Mouse (Mus musculus) embryo, embryonic 9.5 days (tissue): Measurements from ENCODE around the gene Prkg1.

ENCODE experiments used
- DNase-seq: peaks from one replicate; pipeline ENCODE4 v3.0.0-alpha.2; 2017; ENCODE audit errors: extremely low spot score

Prkg1 gene

DNA sequence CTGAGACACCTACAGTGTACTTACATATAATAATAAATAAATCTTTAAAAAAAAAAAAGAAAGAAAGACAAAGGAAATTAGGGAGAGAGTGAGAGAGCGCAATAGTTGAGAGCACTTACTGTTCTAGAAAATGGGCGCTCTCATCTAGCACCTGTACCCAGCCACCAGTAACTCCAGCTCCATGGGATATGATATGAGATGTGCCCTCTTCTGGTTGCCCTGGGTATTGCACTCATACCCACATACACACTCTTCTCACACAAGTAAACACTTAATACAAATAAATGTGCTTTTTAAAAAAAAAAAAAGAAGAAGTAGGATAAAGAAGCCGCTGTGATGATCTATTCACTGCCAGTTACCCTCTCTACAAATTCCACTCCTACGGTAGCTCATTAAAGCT, 718.2 kb downstream of the Prkg1 start:
- DNase-seq = no peak

DNA sequence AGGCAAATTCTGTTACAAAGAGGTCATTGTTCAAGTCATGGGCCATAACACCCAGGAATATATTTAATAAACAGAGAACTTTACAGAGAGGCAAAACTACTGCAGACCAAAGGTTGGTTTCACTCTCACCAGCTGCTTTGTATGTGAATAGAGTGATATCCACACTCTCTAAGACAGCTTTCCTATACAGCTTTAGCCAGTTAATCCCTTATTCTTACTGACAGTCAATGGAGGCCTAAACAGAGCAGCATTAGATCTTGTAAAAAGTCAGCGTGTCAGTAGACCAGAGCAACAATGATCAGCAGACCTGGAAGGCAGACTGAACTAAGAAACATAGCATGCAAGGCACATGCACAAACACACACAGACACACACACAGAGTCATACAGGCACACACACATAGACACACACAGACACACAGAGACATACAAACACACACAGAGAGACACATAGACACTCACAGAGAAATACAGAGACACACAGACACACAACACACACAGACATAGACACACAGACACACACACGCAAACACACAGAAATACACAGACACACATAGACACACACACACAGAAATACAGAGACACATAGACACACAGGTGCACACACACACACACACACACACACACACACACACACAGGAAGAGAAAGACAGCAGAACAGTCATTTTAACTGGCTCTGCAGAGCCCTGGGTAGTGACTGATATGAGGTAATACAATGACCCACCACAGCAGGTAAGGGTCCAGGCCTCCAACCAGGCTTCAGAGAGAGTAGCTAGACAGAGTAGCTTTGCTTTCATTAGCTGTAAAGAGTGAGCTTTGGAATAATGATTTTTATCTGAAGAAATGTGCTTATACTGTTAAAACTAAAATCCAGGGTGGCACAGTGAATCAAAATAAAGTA, 723.6 kb downstream of the Prkg1 start:
- DNase-seq = no peak

DNA sequence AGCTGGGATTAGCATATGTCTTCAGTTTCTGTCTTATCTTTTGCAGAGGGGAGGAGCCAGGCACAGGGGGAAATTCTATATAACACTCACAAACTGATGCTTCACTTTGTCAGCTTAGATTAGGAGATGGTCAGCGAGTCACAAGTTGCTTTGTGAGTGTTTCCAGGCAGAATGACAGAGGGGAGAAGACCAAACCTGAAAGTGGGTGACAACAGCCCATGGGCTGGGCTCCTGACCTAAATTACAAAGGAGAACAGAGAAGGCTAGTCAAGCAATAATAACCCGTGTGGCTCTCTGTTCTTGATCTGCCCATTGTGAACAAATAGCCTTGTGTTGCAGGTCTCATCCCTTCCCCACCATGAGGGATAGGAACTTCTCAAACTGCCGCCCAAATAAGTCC, 725.9 kb downstream of the Prkg1 start:
- no peak for DNase-seq

DNA sequence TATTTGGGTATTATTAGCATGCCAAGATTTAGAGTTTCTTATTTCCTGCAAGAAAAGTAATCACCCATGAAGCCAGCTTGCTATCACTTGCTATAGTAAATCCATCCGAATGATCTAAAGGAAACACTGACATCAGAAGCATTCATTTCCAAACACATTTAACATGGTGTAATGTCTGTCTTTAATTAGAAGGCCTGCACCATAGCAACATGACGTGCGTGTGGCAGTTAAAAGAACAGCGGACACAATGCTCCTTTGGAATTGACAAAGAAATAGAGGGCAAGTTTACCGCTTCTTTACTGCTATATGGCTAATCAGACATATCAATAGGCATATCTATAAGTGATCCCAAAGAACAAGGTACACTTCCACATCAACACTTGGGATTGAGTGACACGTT, 733.2 kb downstream of the Prkg1 start:
- no peak for DNase-seq

DNA sequence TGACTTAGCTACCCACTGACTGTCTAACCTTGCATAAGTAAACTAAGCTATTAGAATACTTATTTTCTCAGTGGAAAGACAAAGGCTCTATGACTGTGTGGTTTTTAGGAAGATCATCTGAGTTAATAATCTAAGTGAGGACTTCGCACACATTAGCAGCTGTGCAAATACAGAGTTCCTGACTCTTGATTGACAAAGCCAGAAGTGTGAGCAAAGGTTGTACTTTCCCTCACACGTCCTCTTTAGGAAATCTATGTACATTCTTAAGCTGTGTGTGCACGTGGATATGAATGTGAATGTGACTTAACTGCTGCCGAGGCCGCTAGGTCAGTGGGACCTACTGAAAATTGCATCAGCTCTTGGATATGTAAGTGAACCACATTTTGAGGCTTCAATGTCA, 738.0 kb downstream of the Prkg1 start:
- DNase-seq = no peak

DNA sequence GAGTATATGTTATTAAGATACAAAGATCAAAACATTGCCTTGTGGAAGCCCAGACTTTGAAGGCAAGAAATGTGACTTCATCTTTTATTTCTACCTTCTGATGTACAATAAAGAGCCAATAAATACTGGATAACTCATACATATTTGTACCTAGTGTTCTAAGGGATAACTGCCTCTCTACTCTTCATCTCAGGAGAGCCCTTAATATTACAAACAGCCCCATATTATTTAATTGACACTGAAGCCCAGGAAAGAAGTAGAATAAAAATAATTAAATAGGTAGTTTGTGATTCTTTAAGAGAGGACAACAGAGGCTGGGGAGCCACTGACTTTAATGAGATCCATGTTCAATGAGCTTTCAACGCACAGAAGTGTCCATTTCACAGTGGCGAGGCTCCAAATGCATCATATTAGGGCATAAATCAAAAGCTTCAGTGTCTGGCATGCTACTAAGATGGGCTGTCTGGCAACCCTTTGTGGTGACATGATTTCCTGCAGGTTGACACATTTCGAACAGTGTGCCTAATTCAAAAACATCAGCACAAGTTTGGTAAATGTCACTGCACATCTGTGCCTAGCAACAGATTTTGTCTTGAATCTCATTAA, 753.2 kb downstream of the Prkg1 start:
- DNase-seq = no peak

DNA sequence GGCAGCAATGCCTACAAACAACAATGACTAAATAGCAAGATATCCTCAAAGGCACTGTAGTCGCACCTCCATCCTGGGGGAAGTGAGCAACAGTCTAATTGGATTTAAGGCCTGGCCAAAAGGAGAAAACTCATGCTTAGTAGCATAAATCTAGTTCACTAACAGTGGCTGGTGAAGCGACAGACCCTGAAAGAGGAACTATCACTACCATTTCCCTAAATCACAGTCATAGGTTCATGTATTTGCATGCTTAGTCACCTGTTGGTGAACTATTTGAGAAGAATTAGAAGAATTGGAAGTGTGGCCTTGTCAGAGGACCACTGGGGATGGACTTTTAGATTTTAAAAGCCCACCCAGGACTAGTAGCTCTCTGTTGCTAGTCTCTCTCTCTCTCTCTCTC, 766.3 kb downstream of the Prkg1 start:
- DNase-seq = no peak

DNA sequence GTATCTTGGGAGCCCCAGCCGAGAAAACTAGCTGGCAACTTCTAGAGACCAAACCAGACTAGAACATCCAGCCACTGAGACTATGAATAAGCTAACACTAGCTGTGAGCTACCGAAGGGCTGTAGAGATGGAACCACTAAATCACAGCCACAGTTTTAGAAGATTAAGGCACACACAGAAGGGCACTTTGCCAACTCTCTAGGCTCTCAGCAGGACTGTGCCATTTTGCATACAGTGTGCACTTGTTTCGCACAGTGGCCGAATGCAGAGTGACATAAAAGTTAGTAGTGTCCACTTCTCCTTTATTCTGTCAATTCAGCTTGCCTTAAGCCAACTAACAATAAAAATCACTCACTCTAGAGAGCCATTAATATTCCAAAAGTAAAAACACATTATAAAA, 774.4 kb downstream of the Prkg1 start:
- no peak for DNase-seq

DNA sequence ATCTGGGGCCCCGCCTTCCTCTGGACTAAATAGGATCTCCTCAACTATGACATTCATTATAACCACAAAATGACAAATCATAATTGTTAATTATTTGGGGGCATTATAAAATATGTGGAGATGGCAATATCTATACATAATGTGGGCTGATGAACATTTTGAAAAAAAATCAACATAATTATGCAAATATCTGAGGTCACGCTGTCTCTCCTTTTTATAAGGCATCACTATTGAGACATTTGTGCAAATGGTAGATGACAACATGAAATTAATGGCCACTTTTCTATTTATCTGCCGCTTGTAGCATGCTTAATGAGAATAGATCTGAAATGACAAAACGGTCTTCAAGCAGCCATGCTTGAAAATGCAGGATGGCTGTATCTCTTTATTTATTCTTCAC, 782.4 kb downstream of the Prkg1 start:
- DNase-seq = no peak

DNA sequence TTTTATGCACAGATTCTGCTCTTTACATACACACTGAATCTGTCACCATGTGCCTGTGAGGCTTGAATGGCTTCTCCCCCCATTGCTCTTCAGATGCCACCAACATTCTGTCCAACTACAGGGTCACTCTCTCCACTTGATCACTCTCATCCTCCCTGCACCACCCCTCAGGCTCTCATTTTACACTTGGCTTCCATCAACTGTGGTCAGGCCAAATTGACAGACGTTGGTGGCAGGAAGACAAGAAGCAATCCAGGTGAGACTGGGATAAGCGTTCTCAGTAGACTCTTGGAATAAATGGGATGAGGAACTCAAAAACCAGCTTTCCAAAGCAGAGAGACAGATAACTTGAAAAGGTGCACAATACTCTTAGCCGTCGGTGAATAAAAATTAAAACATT, 786.7 kb downstream of the Prkg1 start:
- DNase-seq = no peak

DNA sequence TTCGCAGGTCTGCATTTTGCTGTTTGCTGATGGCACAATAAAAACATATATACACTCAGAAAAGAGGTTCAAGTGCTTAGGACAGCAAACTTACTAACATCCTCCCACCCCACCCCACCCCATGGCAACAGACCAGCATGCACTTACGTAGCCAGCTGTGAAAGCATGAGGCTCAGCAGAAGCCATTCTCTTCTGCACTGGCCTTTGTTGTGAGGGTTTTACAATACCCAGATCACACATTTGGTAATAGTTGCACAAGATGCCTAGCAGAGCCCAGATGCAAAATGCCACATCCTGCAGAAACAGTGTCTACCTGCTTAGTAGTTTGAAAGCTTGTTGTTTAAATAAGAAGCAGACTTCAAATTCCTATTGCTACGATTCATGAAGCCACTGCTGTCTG, 814.2 kb downstream of the Prkg1 start:
- no peak for DNase-seq

DNA sequence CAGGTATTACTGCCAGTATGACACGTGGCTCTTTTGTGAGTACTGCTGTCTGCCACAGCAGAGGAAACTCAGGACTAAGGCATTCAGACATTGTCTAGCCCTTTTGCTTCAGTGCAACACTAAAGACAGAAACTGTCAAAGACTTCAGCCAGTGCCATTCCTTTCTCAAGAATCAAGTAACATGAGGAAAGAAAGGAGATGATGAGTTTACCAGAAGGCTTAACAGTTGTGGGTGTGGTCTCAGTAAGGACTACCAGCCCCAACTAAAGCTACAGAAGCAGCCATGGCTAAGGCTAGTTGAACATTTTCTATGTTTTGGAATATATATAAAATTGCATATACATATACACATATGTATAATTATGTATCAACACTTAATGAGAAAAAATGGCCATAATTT, 816.6 kb downstream of the Prkg1 start:
- peak; percentile 10 for DNase-seq

DNA sequence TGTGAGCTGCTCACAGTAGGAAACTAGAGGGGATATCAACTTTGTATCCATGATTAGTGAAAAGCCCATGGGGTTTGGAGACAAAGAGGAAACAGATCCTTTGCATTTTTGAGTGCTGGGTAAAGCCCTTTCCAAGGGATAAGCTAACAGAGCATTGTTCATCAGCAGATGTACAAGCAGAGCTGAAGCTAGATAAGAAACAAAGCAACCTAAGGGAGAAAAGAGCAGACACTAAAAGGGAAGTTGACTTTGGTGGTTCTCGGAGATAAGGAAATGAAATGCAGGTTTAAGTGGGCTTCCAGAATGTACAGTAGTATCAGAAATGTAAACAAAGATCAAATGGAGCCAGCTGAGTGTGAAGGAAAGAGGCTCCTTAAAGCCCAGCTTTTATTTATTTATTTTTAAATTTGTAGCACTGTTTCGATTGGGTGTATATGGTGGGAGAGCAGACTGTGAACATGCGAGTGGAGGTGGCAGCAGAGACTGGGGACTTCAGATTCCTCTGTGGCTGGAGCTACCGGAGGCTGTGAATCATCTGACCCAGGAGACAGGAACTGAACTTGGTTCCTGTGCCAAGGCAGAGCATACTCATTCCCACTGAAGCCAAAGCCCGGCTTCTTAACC, 822.4 kb downstream of the Prkg1 start:
- no peak for DNase-seq

DNA sequence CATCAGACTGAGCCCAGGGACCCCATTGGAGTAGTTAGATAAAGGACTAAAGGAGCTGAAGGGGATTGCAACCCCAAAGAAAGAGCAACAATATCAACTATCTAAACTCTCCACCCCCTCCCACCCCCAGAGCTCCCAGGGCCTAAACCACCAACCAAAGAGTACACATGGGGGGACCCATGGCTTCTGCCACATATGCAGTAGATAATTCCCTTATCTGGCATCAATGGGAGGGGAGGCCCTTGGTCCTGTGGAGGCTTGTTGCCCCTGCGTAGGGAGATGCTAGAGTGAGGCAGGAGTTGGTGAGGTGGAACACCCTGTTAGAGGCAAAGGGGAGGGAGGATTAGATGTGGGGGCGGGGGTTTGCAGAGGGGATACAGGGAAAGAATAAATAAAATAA, 826.8 kb downstream of the Prkg1 start:
- DNase-seq = no peak

DNA sequence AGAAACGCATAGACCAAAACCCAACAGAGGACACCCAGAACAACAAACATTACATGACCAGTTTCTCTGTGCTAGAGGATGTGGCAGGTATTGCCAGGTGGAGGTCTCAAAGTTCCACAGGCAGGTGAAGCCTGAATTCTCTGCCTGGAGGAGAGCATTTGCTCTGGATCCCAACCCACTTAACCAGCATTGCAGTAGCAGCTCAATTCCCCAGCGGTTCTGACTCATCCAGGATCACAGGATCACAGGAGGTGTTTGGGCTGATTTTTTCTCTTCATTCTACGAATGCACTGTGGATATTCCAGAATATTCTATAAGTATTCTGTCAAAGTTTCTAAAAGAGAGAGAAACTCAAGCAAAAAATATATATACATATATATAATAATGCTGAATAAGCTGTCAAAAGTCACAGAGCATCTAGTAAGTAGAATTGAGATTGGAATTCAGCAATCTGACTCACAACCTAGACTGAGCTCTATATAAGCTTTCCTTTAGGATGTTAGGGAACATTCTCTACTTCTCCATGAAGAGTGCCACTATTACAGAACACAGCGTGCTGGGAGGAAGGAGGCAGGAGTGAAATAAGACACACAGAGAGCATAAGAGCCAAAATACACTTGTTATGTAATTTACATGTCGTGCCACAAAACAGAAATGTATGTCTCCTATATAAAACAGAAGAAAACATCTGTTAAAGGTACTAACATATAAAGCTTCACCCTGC, 833.2 kb downstream of the Prkg1 start:
- no peak for DNase-seq

DNA sequence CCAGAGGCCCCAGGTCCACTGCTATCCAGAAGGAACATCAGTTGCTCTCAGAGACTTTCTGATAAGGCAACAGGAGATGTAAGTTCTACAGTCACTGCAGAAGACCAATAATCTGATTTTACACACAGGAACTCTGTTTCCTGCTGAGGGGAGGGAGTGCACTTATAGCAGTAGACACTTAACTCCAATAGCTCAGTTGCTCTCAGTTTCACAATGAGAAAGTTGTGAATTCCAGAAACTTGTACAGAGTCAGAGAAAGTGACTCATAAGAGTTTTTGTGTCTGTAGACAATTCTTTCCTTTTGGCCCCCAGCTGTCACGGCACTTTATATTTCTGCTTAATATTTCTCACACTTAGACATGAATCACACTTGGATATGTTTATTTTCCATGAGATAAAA, 840.8 kb downstream of the Prkg1 start:
- no peak for DNase-seq

DNA sequence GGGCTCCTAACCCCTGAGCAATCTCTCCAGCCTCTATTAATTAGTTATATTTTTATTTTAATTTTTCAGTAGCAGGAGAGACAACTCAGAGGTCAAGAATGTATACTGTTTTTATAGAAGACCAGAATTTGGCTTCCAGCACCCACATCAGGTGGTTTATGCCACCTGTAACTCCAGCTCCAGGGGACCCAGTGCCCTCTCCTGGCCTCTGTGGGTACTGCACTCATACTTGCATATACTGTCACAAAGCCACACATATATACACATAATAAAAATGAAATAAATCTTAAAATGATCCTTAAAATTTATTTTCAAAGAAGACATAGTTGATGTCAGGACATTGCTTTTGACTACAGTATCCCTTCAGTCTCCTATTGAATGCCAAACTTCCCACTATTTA, 862.5 kb downstream of the Prkg1 start:
- no peak for DNase-seq

DNA sequence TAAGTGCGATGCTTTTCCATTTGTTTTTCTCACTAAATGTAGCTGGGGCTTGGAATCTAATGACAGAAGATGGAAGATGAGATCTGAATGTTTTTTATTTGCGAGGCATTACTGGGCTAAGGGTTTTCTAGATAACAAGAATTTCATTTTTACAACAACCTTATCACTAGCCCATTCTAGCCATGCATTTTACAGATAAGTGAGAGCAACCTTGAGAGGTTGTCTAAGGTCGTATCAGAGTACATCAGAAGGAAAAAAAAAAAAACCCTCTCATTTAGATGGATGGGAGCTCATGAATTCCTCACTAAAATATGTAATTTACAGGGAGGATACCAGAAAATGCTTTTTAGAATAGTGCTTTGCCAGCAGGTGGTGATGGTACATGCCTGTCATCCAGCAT, 863.8 kb downstream of the Prkg1 start:
- no peak for DNase-seq

DNA sequence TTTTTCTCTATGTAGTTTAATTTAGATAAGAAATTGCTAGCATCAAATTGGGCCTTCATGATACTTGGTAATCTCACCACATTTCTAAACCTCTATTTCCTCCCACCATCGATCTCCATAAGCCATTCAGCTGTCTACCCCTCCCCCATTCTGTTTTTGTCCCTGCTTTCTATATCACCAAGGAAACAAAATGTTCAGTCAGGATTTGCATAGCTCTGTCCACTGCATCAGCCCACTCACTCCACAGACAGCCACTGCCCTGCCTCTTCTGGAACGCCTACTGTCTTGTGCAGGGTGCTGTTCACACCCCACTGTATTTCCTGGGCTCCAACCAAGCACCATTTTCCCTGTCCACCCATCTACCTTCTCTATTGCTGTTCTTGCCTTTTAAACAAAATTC, 874.5 kb downstream of the Prkg1 start:
- peak; percentile 28 for DNase-seq

DNA sequence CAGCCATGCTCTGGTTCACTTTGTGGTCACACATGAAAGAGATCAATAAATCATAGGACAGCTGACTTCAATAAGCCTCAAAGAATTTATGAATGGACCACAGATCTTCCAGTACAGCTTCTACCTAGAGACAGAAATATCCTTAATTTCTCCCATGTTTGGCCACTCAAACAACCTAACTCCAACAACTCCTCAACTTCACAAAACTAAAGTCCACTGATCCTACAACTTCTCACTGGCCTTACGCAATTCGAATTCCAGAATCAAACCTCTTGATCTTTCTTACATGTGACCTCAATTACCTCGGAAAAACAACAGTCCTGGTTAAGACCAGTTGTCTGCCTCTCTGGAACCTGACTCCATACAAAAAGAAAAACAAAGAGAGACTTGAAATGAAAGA, 875.0 kb downstream of the Prkg1 start:
- no peak for DNase-seq

DNA sequence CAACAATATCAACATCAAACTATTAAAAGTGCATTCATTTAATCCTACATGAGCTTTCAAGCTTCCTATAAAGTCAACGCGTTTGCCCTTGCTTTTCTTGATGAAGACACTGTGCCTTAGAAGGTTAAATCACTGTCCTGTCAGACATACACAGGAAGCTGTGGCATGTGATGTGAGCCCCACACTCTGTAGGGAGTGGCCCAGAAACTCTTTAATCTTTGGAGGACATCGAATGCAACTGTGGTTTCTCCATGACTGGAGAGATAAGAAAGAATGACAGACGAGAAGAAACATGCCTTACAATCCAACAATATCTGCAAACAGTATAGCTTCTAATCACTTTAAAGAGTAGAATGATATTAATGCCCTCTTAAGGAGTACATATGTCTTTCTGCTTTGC, 903.4 kb downstream of the Prkg1 start:
- DNase-seq = no peak

DNA sequence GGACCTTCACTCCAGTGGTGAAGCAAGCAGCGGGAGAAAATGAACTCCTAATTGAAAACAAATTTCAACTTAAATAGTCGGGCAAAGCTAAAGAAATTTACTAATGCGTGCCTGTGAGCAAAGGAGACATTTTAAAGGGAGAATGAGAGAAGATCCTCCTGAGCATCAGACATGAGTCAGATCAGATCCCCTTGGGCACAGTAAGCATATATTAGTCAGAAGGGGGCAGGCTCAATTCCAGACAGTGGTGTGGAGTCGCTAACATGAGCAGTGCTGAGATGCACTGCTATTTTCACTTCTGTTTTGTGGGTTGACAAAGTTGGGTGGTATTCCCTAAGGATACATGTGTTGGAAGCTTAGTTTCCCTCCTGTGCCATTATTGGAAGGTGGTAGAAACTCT, 913.8 kb downstream of the Prkg1 start:
- DNase-seq = no peak

DNA sequence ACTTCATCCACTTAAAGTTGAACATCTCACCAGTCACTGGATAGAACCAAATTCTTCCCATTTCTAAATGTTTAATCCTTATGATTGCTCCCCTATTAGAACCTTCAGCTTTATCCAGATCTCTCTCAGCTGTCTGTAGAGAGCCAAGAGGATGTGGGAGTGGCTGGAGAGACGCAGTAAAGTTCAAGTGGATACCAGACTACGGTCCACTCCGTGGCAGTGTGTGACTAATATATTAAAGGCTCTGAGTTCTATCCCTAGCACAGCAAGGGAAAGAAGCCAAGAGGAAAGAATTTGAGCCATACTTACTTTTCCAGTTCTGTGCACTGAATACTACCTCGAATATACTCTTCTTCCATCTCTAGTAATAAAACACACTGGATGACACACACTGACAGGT, 919.9 kb downstream of the Prkg1 start:
- DNase-seq = no peak
